Mouse (Mus musculus) left cerebral cortex, adult 8-10 months (tissue): Measurements from ENCODE around the gene Ror1. TPM values are rescaled to one million over a fixed set of nuclear protein-coding genes. Genes with fewer than 3 reads are reported as not detected.

Source experiments
- DNase-seq, 2 experiments: peaks; one replicate each; pipeline ENCODE4 v3.0.0; 2022; ENCODE audit warnings: low spot score in 2 of 2
- total RNA-seq, 4 experiments: library from RNA; stranded (reverse); gene quantifications; 2 replicates each; pipeline ENCODE4 v1.2.4; 2022

Ror1 gene
- total RNA-seq, 4 experiments from 2014 or later, result 0.80 to 1.5 (median 1.3) TPM

- no peak for DNase-seq
These were observed 155.7 kb downstream of the Ror1 start for GRCm38 (mm10) chr4:100251270-100251669.

GRCm38 (mm10) chr4:100252050-100252449 lies 156.5 kb downstream of the Ror1 start:
- DNase-seq, result no peak

GRCm38 (mm10) chr4:100252646-100253045 lies 157.1 kb downstream of the Ror1 start:
- no peak for DNase-seq

GRCm38 (mm10) chr4:100253401-100253800 lies 157.8 kb downstream of the Ror1 start:
- no peak for DNase-seq

- no peak for DNase-seq
These were observed 158.2 kb downstream of the Ror1 start for GRCm38 (mm10) chr4:100253831-100254230.

GRCm38 (mm10) chr4:100258462-100258861 lies 162.9 kb downstream of the Ror1 start:
- no peak for DNase-seq

- DNase-seq, result no peak
These were observed 168.3 kb downstream of the Ror1 start for GRCm38 (mm10) chr4:100263917-100264316.

GRCm38 (mm10) chr4:100271059-100271735 lies 175.6 kb downstream of the Ror1 start:
- no peak for DNase-seq

GRCm38 (mm10) chr4:100271736-100272127 lies 176.1 kb downstream of the Ror1 start:
- no peak for DNase-seq

GRCm38 (mm10) chr4:100273356-100273755 lies 177.8 kb downstream of the Ror1 start:
- no peak for DNase-seq

GRCm38 (mm10) chr4:100273807-100274480 lies 178.4 kb downstream of the Ror1 start:
- no peak for DNase-seq

GRCm38 (mm10) chr4:100276482-100276881 lies 180.9 kb downstream of the Ror1 start:
- DNase-seq, result no peak

GRCm38 (mm10) chr4:100276970-100277369 lies 181.4 kb downstream of the Ror1 start:
- DNase-seq, result no peak

GRCm38 (mm10) chr4:100283171-100283880 lies 187.7 kb downstream of the Ror1 start:
- no peak for DNase-seq

- no peak for DNase-seq
These were observed 188.9 kb downstream of the Ror1 start for GRCm38 (mm10) chr4:100284528-100284927.

GRCm38 (mm10) chr4:100286111-100286541 lies 190.5 kb downstream of the Ror1 start:
- DNase-seq, result no peak

GRCm38 (mm10) chr4:100286800-100287199 lies 191.2 kb downstream of the Ror1 start:
- DNase-seq, result no peak

GRCm38 (mm10) chr4:100287829-100288228 lies 192.2 kb downstream of the Ror1 start:
- DNase-seq, result no peak

- DNase-seq, result no peak
These were observed 195.5 kb downstream of the Ror1 start for GRCm38 (mm10) chr4:100291015-100291651.

GRCm38 (mm10) chr4:100297678-100298077 lies 202.1 kb downstream of the Ror1 start:
- no peak for DNase-seq

- DNase-seq, result no peak
These were observed 203.0 kb downstream of the Ror1 start for GRCm38 (mm10) chr4:100298566-100298965.

GRCm38 (mm10) chr4:100300171-100300570 lies 204.6 kb downstream of the Ror1 start:
- DNase-seq, result no peak
